Mouse (Mus musculus) cerebellum, adult 2 months (tissue): ENCODE measurements at regions not wholly inside any gene's neighbourhood (a gene's known extent, or its start where the extent isn't known, plus 50 kb on each side); places are given as distances from the start of the nearest gene placed in this dataset.

Experiments
- CTCF ChIP-seq: fragments of 200-500 bp; IDR thresholded peaks from 2 replicates; pipeline ENCODE4 v1.5.1; 2011; ENCODE audit warnings: low read depth, mild to moderate bottlenecking, control low read depth, low read length, moderate library complexity, borderline replicate concordance; ENCODE audit not compliant: insufficient read depth
- POLR2A ChIP-seq: fragments of 200-500 bp; IDR thresholded peaks from 2 replicates; pipeline ENCODE4 v1.6.1; 2011; ENCODE audit warnings: low read length, control low read depth, borderline replicate concordance; ENCODE audit not compliant: insufficient read depth

GRCm38 (mm10) chr1:154961271-154961670 is 77.0 kb upstream of the Cacna1e start:
- TF ChIP-seq POLR2A (no peak), CTCF (no peak)
